Mouse (Mus musculus) forelimb bud, embryonic 11.5 days (tissue): ENCODE data around the gene Immp2l.

Source experiments
- DNase-seq: peaks from one replicate; pipeline ENCODE4 v3.0.0-alpha.2; 2012; ENCODE audit warnings: low read depth, low spot score

Gene Immp2l

DNA sequence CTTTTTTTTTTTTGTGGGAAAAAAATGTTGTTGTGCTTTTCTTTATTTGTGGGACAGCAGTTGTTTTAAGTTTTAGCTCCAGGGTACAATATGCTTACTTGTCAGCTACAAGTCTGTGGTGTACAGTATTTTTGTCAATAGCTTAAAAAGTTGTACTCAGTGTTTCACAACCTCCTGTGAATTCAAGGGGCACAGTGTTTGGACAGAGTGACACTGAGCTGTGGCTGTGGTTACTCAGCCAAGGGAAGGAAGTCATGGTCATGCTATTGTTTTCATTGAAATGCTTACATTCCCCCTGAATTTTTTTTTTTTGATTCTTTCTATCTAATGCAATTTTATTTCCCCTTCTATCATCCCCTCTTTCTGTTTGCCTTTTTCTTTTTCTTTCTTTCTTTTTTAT is 159.0 kb downstream of the Immp2l start:
- no peak for DNase-seq

DNA sequence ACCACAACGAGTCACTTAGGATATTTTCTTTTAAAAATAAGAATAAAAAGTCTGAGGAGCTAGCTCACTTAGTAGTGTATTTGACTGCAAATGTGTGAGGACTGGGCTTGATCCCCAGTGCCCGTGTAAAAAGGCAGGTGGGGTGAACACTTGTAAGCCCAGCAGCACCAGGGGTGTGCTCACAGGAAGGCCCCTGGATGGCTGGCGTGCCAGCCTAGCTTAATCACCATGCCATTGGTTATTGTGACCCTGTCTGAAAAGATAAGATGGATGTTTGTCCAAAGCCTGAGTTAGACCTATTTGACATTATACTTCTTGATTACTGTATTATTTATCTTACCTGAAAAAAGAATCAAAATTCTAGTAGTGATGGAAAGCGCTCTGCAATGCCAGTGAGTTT is 161.2 kb downstream of the Immp2l start:
- no peak for DNase-seq

GRCm38 (mm10) chr12:41185509-41185908 is 161.6 kb downstream of the Immp2l start:
- DNase-seq: no peak

DNA sequence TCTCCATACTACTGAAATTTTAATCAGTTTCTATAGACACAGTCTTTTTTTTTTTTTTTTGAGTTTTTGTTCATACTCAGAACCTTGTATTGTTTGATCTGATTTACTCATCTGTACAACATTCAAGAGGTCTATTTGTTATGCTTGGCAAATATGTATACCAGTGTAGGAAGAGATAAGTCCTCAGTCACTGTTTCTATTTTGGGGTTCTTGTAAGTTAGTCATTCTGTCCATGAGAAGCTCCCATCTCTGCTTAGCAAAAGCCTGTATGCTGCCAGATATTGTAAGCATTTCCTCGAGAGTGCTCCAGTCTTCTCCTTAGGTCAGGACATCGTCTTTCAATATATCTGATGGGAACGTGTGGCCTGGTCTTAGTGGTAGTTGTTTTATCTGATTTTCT is 168.9 kb downstream of the Immp2l start:
- no peak for DNase-seq

DNA sequence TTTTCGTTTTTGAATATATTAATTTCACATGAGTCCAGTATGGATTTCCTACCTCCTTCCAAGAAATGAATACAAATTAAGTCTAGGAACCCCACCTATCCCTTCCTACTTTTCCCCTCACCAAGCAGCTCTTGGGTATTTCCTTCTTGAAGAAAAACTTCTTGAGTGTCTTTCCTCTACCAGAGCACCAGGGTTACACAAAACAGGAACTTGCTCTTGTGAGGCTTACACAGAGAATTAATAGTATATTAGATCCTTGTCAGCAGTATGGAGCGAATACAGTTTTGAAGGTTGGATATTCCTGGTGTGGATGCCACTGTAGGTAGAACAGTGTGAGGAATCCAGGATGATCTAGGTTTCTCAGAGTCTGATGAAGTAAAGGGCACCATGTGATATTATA is 172.5 kb downstream of the Immp2l start:
- no peak for DNase-seq

DNA sequence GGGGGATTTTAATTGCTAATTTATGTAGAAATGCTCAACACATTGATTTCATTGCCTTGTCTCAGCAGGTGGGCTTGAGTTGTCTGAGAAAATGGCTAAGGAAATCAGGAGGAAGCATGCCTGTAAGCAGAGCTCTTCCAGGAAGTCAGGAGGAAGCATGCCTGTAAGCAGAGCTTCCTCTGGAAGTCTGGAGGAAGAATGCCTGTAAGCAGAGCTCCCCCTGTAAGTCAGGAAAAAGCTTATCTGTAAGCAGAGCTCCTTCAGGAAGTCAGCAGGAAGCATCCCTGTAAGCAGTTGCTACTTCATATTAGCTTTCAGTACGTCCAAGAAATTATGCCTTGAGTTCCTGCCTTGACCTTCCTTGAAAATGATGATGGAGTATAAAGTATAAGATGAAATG is 191.3 kb downstream of the Immp2l start:
- DNase-seq: no peak

DNA sequence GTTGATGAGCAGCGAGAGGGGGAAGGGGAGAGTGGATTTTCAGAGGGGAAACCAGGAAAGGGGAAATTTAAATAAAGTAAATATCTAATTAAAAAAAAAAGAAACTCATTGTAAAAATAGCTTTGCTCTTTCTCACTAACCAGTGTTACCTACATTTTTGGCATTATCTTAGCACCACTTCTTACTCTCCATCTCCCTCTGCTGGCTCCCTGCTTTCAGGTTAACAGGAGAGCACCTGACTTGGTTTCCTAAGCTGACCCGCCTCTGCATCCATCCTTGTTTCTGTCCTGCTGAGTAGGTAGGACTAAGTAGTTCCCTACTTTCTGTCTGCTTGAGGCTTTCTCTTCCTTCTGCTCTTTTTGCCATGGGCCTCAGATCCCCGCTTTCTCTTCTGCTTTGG is 198.0 kb downstream of the Immp2l start:
- DNase-seq: no peak

DNA sequence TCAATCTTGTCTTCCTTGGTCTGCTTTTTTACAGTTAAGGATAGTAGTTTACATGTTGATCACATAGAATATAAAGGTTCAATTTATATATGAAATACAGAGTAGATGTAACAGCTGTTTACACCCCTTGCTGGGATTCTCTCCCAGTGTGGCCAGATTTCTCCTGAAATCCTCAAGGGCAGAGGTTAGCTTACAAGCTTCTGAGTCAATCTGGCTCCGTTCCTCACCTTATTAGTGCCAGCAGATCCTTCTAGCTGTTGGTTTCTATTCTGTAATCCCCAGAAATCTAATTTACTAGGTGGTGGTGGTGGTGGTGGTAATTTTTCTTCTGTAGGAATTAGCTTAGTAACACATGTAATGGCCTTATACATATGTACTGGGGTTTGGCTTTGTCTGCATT is 199.8 kb downstream of the Immp2l start:
- no peak for DNase-seq

GRCm38 (mm10) chr12:41224538-41224937 is 200.6 kb downstream of the Immp2l start:
- peak; percentile 61 for DNase-seq

- no peak for DNase-seq
Measured at GRCm38 (mm10) chr12:41231966-41232365, 208.1 kb downstream of the Immp2l start.

DNA sequence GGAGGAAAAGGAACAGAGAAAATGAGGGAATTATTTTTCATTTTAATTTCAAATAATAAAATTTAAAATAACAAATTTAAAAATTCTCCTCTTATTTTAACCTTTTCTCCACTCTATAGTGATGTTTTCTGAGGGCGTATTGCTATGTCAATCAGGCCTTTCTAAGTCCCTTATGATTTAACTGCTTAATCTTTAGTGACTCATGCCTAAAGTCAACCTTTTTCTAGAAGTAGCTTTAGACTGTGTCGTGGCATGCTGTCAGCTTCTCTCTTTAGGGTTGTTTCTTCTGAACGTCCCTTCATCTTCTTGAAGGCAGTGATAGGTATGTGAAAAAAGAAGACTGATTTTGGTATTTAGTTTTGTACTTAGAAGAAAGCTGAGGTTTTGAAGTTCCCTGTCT is 214.0 kb downstream of the Immp2l start:
- no peak for DNase-seq

GRCm38 (mm10) chr12:41241221-41241620 is 217.3 kb downstream of the Immp2l start:
- no peak for DNase-seq

DNA sequence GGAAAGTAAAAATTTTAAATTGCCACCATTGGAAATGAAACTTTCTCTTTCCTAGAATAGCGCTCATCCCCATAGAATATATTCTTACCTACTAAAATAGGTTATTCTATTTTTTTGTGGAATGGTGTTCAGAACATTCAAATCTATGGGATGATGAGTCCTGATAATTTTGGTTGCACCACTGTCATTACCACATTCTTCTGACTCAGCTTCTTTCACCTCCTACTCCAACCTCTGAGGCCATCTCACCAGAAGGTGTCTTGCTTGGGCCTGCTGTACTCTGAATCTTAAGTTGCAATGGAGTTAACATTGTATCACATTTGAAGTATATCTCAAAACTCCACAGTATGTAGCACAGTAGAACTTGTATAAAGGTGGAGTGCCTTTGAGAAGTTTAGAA is 224.4 kb downstream of the Immp2l start:
- DNase-seq: no peak

DNA sequence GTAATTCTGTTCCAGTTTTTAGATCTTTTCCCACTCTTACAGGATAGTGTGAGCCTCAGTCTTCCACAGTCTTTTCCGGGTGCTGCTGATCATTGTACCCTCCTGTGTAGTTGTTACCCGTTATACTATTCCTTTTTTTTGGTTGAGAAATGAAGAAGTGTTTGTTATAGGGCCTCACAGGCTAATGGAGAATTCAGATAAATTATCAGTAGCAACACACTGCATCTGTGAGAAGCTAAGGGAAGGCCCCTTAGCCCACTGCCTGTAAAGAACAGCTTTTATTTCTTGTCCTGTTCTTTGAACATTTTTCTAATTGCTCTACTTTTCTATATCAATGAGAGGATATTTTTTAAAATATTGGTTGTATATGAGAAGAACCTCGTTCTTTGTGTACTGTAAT is 226.2 kb downstream of the Immp2l start:
- DNase-seq: no peak

DNA sequence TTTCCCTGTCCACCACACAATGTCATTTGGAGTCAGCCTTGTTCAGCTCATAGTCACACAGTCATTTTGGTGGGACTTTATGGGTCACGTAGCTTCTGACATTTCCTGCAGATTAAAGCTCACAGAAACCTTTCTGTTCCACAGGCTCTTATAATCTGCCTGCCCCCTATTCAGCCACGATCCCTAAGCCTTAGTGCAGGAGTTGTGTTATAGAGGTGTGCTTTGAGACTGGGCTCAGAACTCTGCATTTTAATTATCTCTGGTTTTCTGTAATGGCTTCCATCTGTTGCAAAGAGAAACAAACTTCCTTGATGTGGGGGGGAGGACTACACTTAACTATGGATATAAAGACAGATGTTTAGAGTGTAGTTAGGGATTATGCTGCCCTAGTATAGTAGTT is 234.0 kb downstream of the Immp2l start:
- peak; percentile 12 for DNase-seq

DNA sequence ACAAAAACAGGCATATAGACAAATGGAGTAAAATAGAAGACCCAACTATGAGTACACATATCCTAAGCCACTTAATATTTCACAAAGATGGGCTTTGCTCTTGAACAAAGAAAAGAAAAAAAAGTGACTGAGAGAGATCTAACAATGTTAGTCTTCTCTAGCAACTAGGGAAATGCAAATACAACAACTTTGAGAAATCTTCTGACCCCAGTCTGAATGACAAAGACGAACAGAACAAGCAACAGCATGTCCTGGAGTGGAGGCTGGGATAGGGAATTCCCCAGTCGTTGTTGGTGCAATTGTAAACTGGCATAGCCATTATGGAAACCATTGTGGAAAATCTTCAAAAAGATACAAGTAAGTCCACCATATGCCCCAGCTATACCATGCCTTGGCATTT is 235.7 kb downstream of the Immp2l start:
- no peak for DNase-seq

- DNase-seq: no peak
Measured at GRCm38 (mm10) chr12:41274136-41274535, 250.2 kb downstream of the Immp2l start.

DNA sequence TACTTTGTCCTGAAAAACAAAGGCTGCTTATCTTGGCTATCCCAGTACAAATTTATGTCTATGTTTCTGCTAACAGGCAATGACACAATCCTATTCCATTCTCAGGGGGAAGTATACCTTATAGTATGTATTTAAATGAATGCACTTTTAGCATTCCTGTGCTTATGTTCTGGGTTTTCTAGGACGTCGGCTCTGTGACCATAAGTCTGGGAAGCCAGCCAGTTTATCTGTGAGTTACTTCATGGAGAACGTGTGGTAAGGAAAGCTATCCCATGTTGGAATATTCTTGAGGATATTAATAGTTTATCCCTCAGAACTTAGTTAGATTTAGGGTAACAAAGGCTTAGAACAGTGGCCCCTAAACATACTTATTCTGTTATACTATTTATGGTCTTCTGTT is 251.5 kb downstream of the Immp2l start:
- no peak for DNase-seq

DNA sequence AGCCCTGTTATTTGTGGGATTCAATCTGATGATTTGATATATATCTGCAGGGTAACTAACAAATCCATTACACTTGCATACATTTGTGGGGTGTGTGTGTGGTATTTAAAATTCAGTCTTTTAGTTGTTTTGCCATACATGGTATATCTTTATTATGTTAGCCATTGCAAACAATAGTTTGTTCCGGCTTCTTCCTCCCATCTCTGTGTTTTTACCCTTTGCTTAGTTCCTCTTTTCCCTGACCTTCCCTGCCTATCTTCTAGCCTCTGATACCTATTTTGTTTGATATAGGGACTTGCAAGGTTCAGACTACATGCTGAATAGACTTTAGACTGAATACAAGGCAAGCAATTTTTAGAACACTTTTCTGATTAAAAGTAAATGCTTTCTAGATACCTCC is 254.0 kb downstream of the Immp2l start:
- no peak for DNase-seq

DNA sequence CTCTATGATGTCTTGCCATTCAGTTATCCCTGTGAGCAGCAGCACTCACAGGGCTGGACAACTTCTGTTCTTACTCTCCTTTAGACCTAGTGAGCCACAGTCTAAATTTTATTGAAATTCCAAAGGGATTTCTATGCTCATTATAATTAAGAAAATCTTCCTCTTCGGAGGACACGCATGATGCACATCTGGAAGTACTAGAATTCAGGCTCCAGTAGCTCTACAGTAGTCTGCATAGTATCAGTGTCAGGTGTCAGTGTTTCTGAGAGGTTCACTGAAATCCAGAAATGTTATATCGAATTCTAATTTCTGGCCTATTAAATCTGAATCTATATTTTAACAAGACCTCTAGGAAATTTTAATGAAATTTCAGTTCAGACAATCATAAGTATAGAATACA is 265.2 kb downstream of the Immp2l start:
- DNase-seq: no peak

DNA sequence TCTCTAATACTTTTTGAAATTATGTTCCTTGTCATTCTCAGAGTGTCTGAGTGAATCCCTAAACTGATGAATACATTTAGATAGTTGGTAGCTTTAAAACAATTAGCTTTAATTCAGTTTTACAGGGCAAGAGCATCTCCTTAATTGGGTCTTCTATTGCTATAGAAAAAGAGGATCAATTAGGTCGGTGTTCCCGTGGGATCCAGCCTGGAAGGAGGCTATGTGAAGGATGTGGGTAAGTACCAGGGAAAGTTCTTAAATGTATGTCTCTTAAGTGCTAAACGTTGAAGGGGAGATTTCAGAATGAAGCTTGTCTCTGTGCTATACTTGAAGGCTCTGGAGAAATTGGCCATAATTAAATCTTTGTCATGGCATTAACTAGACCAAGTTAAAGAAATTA is 283.1 kb downstream of the Immp2l start:
- DNase-seq: no peak

- DNase-seq: no peak
Measured at GRCm38 (mm10) chr12:41308726-41309680, 285.1 kb downstream of the Immp2l start.

DNA sequence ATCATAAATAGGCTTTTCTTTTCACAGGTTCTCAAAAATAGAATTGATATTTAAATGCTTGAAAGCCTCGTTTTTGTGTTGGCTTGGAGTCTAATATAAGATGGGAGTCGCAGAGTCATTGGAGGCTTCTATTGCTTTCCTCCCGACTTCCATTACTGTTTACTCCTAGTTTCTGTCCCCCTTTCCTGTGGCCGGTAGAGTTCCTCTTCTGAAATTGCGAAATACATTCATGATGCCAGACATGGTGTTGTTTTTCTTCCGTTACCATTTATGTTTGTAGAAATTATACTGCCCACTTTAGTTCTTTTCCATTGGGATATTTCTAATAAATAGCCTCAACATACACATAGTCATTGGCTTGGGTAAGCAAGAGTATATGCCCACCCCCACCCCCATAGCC is 289.5 kb downstream of the Immp2l start:
- no peak for DNase-seq
